Mouse (Mus musculus): Measurements from ENCODE around the gene Ubqln3. TPM values are rescaled to one million over a fixed set of nuclear protein-coding genes. Genes with fewer than 3 reads are reported as not detected.

Gene Ubqln3
- not detected for total RNA-seq (2021)

- no peak for DNase-seq
These were observed at the start of gene Ubqln3 for GRCm38 (mm10) chr7:104143179-104143578. Ubqln3 (minus strand) TSS chr7:104143279.

GRCm38 (mm10) chr7:104191275-104191674, 48.2 kb upstream of the Ubqln3 start:
- no peak for DNase-seq

GRCm38 (mm10) chr7:104183292-104183691, 40.2 kb upstream of the Ubqln3 start, which contains the start of gene Olfr648:
Olfr648 (minus strand) TSS chr7:104183392.
- no peak for DNase-seq

- DNase-seq = no peak
These were observed 36.0 kb upstream of the Ubqln3 start for GRCm38 (mm10) chr7:104179074-104179473.

GRCm38 (mm10) chr7:104178422-104179054, 35.5 kb upstream of the Ubqln3 start:
- no peak for DNase-seq

- DNase-seq = no peak
These were observed 32.0 kb upstream of the Ubqln3 start for GRCm38 (mm10) chr7:104175085-104175484.

GRCm38 (mm10) chr7:104169634-104170204, 26.6 kb upstream of the Ubqln3 start:
- DNase-seq = no peak

GRCm38 (mm10) chr7:104167105-104167504, 24.0 kb upstream of the Ubqln3 start:
- DNase-seq = no peak

GRCm38 (mm10) chr7:104150456-104150855, 7.4 kb upstream of the Ubqln3 start, which contains the start of gene Ubqlnl:
Ubqlnl (minus strand) TSS chr7:104150556.
- DNase-seq = no peak

- DNase-seq = no peak
These were observed 5.8 kb downstream of the Ubqln3 start, which contains the start of gene Olfr643 for GRCm38 (mm10) chr7:104137305-104137704. Olfr643 (minus strand) TSS chr7:104137405.

- no peak for DNase-seq
These were observed 13.4 kb downstream of the Ubqln3 start, which contains the start of gene Ubqln5 for GRCm38 (mm10) chr7:104129726-104130125. Ubqln5 (minus strand) TSS chr7:104129826.

GRCm38 (mm10) chr7:104104757-104104972, 38.4 kb downstream of the Ubqln3 start, which contains the start of gene Olfr646:
Olfr646 (plus strand) TSS chr7:104104873.
- no peak for DNase-seq

- no peak for DNase-seq
These were observed 38.9 kb downstream of the Ubqln3 start for GRCm38 (mm10) chr7:104103913-104104756.

Other genes starting within 250 kb of the Ubqln3 start
- gene Olfr64, start 248.8 kb downstream of the Ubqln3 start, total RNA-seq (2021) = not detected
- gene Olfr65, start 239.8 kb downstream of the Ubqln3 start, total RNA-seq (2021) = not detected
- gene Olfr631, start 214.5 kb downstream of the Ubqln3 start, total RNA-seq (2021) = not detected
- not detected for gene Olfr632, start 208.9 kb downstream of the Ubqln3 start, total RNA-seq (2021)
- gene Olfr633, start 198.8 kb downstream of the Ubqln3 start, total RNA-seq (2021) = not detected
- gene Olfr635, start 172.1 kb downstream of the Ubqln3 start, total RNA-seq (2021) = under 1 TPM in 1 of 2 experiments, not detected in 1; 0.05 TPM
- gene Olfr638, start 144.5 kb downstream of the Ubqln3 start, total RNA-seq (2021) = not detected
- gene Olfr639, start 126.0 kb downstream of the Ubqln3 start, total RNA-seq (2021) = under 1 TPM in 1 of 2 experiments, not detected in 1; 0.05 TPM
- gene Olfr640, start 117.7 kb downstream of the Ubqln3 start, total RNA-seq (2021) = not detected
- gene Olfr641, start 107.8 kb downstream of the Ubqln3 start, total RNA-seq (2021) = not detected
- gene Olfr642, start 90.6 kb downstream of the Ubqln3 start, total RNA-seq (2021) = not detected
- not detected for gene 4930516K23Rik, start 81.8 kb downstream of the Ubqln3 start, total RNA-seq (2021)
- not detected for gene Olfr644, start 71.4 kb downstream of the Ubqln3 start, total RNA-seq (2021)
- gene Olfr645, start 57.8 kb downstream of the Ubqln3 start, total RNA-seq (2021) = not detected
- gene Olfr646, start 38.4 kb downstream of the Ubqln3 start, total RNA-seq (2021) = not detected
- not detected for gene Ubqln5, start 13.5 kb downstream of the Ubqln3 start, total RNA-seq (2021)
- not detected for gene Olfr643, start 5.9 kb downstream of the Ubqln3 start, total RNA-seq (2021)
- not detected for gene Ubqlnl, start 7.3 kb upstream of the Ubqln3 start, total RNA-seq (2021)
- gene Olfm5, start 21.6 kb upstream of the Ubqln3 start, total RNA-seq (2021) = not detected
- gene Olfr648, start 40.1 kb upstream of the Ubqln3 start, total RNA-seq (2021) = under 1 TPM in 1 of 2 experiments, not detected in 1; 0.11 TPM
- not detected for gene Olfr649, start 52.7 kb upstream of the Ubqln3 start, total RNA-seq (2021)
- gene Trim6, start 75.5 kb upstream of the Ubqln3 start, total RNA-seq (2021) = 1 to 10 TPM; 1.2 to 1.7 TPM
- 1 to 10 TPM; 3.2 TPM for gene Trim34a, start 101.2 kb upstream of the Ubqln3 start, total RNA-seq (2021)
- gene Trim5, start 144.8 kb upstream of the Ubqln3 start, total RNA-seq (2021) = 1 to 10 TPM; 1.7 to 2.1 TPM
- 1 to 10 TPM; 5.9 to 7.5 TPM for gene Trim12a, start 172.2 kb upstream of the Ubqln3 start, total RNA-seq (2021)
- under 1 TPM; 0.16 to 0.21 TPM for gene Trim34b, start 186.2 kb upstream of the Ubqln3 start, total RNA-seq (2021)
- 1 to 10 TPM; 3.8 to 4.2 TPM for gene Trim12c, start 210.1 kb upstream of the Ubqln3 start, total RNA-seq (2021)
- gene Trim30b, start 226.6 kb upstream of the Ubqln3 start, total RNA-seq (2021) = under 1 TPM in 1 of 2 experiments, not detected in 1; 0.11 TPM

Measured in heart, postnatal 4 days (tissue).